Mouse (Mus musculus) forebrain, embryonic 16.5 days (tissue): Measurements from ENCODE around the gene Ccnk. TPM values are rescaled to one million over a fixed set of nuclear protein-coding genes. Genes with fewer than 3 reads are reported as not detected.

Experiments used
- ATAC-seq: fragments of 200-750 bp; cut with Nextera tagmentation; 2 replicates; pipeline ENCODE4 v1.8.0; 2017; ENCODE audit warnings: mild to moderate bottlenecking, moderate library complexity
- H3K27ac ChIP-seq: fragments of 300-500 bp; sonication (generic); 2 replicates; pipeline ENCODE4 v1.5.1; 2014; ENCODE audit warnings: low read length, control low read depth
- H3K27me3 ChIP-seq: fragments of 300-500 bp; sonication (generic); replicated peaks from 2 replicates; pipeline ENCODE4 v1.6.1; 2014; ENCODE audit warnings: low read length; ENCODE audit not compliant: control insufficient read depth, insufficient read depth
- H3K36me3 ChIP-seq: fragments of 300-500 bp; sonication (generic); 2 replicates; pipeline ENCODE4 v1.6.1; 2014; ENCODE audit not compliant: control insufficient read depth, insufficient read depth
- H3K4me1 ChIP-seq: fragments of 300-500 bp; sonication (generic); replicated peaks from 2 replicates; pipeline ENCODE4 v1.6.1; 2014; ENCODE audit warnings: low read length; ENCODE audit not compliant: control insufficient read depth, insufficient read depth
- H3K4me2 ChIP-seq: fragments of 300-500 bp; sonication (generic); 2 replicates; pipeline ENCODE4 v1.6.1; 2014; ENCODE audit warnings: mild to moderate bottlenecking, low read length, control low read depth
- H3K4me3 ChIP-seq: fragments of 300-500 bp; sonication (generic); replicated peaks from 2 replicates; pipeline ENCODE4 v1.5.1; 2014; ENCODE audit warnings: mild to moderate bottlenecking, low read length, control low read depth
- H3K9ac ChIP-seq: fragments of 300-500 bp; sonication (generic); replicated peaks from 2 replicates; pipeline ENCODE4 v1.6.1; 2014; ENCODE audit warnings: low read depth, low read length, control low read depth
- H3K9me3 ChIP-seq: fragments of 300-500 bp; sonication (generic); 2 replicates; pipeline ENCODE4 v1.6.1; 2016; ENCODE audit warnings: low read length; ENCODE audit not compliant: control insufficient read depth
- WGBS: fragments of 180-500 bp; shearing (Covaris S2); extraction: QIAGEN DNeasy Blood & Tissue Kit; methylation state at CpG from one replicate; pipeline ENCODE4 v1.1.7; 2014; 5-methylcytosine and 5-hydroxymethylcytosine counted together
- polyA plus RNA-seq: library from polyadenylated mRNA; unstranded; fragments of >200 nt; fragmentation: Nextera tagmentation; extraction: Ambion mirVana; gene quantifications from 2 replicates; pipeline ENCODE4 v1.2.1, GENCODE M21; 2015

The Ccnk gene
- polyA plus RNA-seq, 1 experiment from 2014 or later: 3.2 TPM

DNA sequence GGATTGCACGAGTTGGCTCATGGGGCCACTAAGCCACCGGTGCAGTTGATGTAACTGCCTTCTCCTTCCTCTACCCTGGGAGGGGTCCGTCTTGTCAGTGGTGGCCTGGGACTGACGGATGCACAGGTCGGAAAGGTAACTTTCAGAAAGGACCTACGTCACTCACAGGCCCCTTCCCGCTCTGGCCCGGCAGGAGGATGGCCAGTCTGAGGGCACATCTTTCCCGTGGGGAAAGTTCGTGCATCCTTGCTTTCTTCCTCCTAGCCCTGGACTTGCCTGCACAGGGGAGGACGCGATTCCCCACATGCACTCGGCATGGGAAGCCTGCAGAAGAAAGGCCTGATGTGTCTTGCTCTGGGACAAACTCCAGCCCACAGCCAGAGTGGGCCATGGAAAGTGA is 46.8 kb downstream of the Ccnk start:
- Histone ChIP-seq H3K9ac (no peak overlapping the region), H3K4me1 (peaks cover 36% of the 10 kb centered on the region)
- WGBS: 77% methylated on average over 13 of the region's 13 CpGs

DNA sequence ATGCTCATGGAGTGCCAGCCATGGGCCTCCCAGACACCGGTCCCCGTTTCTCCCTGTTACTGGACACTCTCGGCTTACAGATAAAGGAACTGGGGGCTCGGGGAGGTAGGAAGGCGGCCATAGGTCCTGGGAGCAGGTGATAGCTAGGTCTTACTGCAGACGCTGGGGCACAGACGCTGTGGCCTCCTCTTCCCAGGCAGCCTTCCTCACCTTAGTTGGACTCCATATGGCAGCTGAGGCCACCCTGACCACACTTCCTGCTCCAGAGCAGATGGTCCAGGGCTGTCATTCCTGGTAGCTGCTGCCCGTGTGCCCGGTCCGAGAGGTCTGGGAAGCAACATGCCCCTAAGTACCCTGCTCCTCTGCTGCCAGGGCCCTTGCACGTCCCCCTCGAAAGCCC is 47.6 kb downstream of the Ccnk start:
- Histone ChIP-seq H3K4me2 (no peak overlapping the region), H3K36me3 (no peaks in the 10 kb centered on the region), H3K9ac (no peak overlapping the region), H3K9me3 (no peaks in the 10 kb centered on the region), H3K4me3 (no peak overlapping the region), H3K27ac (no peak overlapping the region), H3K4me1 (peaks cover 36% of the 10 kb centered on the region), H3K27me3 (no peaks in the 10 kb centered on the region)
- 88% methylated on average over 12 of the region's 12 CpGs for WGBS
- ATAC-seq: no peak

More for the DNA sequence above, 46.8 kb downstream of the Ccnk start:
- H3K27ac ChIP-seq: no peak overlapping the region
- no peaks in the 10 kb centered on the region for H3K27me3 ChIP-seq
- no peaks in the 10 kb centered on the region for H3K36me3 ChIP-seq
- no peaks in the 10 kb centered on the region for H3K9me3 ChIP-seq
- ATAC-seq: no peak
- no peak overlapping the region for H3K4me2 ChIP-seq
- no peak overlapping the region for H3K4me3 ChIP-seq

DNA sequence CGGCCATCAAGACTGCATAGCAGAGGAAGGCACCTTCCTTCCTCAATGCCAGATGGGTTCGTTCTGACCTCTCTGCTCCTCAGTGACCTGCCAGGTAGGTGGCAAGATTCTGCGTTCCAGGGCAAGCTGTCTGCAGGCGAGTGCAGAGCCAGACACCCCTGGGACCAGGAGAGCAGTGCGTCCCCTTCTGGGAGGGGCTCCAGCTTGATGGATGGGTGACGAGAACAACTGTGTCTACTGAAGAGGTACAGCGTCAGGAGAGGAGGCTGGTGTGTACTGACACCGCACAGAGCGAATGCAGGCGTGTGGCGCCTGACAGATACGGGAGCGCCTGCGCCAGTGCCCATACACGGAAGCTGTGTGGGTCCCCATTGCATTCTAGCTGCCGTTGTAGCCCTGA is 48.1 kb downstream of the Ccnk start:
- no peak overlapping the region for H3K9ac ChIP-seq
- H3K4me3 ChIP-seq: no peak overlapping the region
- H3K36me3 ChIP-seq: no peaks in the 10 kb centered on the region
- H3K4me2 ChIP-seq: no peak overlapping the region
- H3K9me3 ChIP-seq: no peaks in the 10 kb centered on the region
- H3K27me3 ChIP-seq: no peaks in the 10 kb centered on the region
- no peak overlapping the region for H3K27ac ChIP-seq
- no peak for ATAC-seq
- 84% methylated on average over 16 of the region's 16 CpGs for WGBS
- peaks cover 40% of the 10 kb centered on the region for H3K4me1 ChIP-seq

DNA sequence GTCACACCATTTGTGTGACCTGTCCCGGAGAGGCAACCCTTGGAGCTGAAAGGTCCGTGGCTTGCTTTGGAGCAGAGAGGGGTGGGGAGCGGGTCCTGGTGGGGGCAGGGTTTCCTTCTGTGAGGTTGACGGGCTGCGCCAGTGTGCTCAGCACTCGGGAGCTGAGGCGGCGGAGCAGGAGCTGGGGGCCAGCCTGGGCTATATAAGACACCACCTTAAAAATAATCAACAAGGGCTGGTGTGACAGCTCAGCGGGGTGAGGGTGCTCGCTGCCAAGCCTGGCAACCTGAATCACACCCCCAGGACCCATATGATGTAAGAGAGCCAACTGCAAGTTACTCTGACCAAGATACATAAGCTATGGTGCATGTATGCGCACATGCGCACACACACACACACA is 50.7 kb downstream of the Ccnk start:
- no peaks in the 10 kb centered on the region for H3K9me3 ChIP-seq
- H3K9ac ChIP-seq: no peak overlapping the region
- H3K4me3 ChIP-seq: no peak overlapping the region
- WGBS: 76% methylated on average over 12 of the region's 12 CpGs
- H3K36me3 ChIP-seq: no peaks in the 10 kb centered on the region
- no peak overlapping the region for H3K27ac ChIP-seq
- H3K27me3 ChIP-seq: no peaks in the 10 kb centered on the region
- no peak for ATAC-seq
- peaks cover 24% of the 10 kb centered on the region for H3K4me1 ChIP-seq
- no peak overlapping the region for H3K4me2 ChIP-seq

DNA sequence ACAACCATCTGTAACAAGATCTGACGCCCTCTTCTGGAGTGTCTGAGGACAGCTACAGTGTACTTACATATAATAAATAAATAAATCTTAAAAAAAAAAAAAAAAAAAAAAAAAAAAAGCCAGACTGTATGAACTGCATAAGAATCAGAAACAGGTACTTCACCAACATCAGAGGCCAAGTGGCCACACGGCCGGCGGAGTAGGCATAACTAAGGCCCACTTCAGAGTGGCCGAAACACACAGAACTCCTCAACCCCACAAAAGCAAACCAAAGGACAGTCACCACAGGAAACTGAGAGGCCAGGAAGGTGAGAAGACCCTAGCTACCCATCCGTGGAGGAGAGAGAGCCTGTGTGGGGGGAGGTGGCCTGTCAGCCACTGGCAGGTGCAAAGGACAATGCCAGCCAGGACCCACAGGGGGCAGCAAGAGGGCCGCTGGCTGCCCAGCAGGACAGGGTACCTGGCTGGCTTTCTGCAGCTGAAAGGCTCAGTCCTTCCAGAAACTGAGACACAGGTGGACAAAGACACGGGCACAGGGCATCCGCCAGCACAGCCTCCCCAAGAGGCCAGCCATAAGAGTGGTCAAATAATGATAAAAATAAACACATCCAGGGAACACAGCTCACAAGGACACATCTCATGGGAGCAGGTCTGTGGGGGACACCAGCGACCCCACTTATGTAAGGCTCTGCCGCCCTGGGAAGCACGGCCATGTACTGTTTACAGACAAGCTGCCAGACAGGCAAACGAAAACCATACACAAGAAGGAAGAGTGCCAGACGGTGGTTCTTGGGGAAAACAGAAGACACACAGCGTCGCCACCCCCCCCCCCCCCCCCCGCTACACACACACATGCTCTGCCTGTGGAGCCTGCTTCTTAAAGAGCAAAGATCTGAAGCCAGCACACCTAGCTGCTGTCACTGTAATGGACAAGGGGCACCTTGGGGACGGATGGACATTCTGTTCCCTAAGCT is 51.7 kb downstream of the Ccnk start:
- 49% methylated on average over 16 of the region's 18 CpGs for WGBS
- ATAC-seq: peak; percentile 49
- peaks cover 24% of the 10 kb centered on the region for H3K4me1 ChIP-seq

DNA sequence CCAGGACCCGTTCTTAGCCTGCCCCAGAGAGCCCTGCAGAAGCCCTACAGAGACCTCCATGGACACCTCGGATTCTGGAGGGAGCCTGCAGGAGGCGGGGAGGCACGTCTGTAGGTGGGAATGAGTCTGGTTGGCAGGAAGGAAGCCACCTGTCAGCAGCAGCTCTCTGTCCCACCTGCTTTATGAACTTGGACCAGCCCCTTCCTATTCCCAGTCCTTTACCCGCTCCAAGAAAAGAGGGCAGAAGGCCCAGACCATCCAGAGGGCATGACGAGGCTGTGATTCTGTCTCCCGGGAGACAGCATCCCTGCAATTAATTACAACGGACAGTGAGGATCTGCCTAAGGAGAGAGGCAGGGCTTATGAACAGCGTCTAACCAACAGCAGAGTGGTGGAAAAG is 52.5 kb downstream of the Ccnk start:
- Histone ChIP-seq H3K4me2 (no peak overlapping the region), H3K9me3 (no peaks in the 10 kb centered on the region), H3K27ac (peak overlapping the region; percentile 57), H3K4me1 (peaks cover 30% of the 10 kb centered on the region), H3K4me3 (no peak overlapping the region), H3K9ac (no peak overlapping the region), H3K36me3 (no peaks in the 10 kb centered on the region), H3K27me3 (no peaks in the 10 kb centered on the region)
- peak; percentile 13 for ATAC-seq
- 17% methylated on average over 9 of the region's 9 CpGs for WGBS

More for the DNA sequence above, 51.7 kb downstream of the Ccnk start:
- no peaks in the 10 kb centered on the region for H3K27me3 ChIP-seq
- H3K4me3 ChIP-seq: no peak overlapping the region
- H3K27ac ChIP-seq: peak overlapping the region; percentile 32; the same call in 1 of the 2 replicates
- no peaks in the 10 kb centered on the region for H3K9me3 ChIP-seq
- H3K36me3 ChIP-seq: no peaks in the 10 kb centered on the region
- no peak overlapping the region for H3K9ac ChIP-seq
- H3K4me2 ChIP-seq: no peak overlapping the region

DNA sequence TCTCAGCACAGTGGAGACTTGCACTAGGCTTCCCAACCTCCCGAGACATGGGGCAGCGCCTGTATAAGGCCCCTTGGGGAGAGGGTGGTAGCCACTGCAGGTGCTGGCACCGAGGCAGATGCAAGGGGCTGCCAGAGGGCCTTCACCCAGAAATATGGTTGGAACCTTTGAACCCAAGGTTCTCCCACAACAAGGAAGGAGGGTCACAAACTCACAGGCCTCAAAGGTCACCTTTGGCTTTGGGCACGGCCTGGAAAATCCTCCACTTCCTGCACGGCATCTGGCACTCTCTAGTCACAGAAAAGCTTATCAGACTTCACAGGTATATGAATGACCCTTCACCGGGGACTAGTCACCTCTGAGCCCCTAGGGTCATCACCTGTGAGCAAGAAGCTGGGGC is 54.4 kb downstream of the Ccnk start:
- Histone ChIP-seq H3K27me3 (no peaks in the 10 kb centered on the region), H3K4me3 (no peak overlapping the region), H3K4me2 (no peak overlapping the region), H3K4me1 (peaks cover 44% of the 10 kb centered on the region), H3K9me3 (no peaks in the 10 kb centered on the region), H3K9ac (no peak overlapping the region), H3K36me3 (no peaks in the 10 kb centered on the region), H3K27ac (no peak overlapping the region)
- ATAC-seq: no peak
- 95% methylated on average over 6 of the region's 6 CpGs for WGBS

DNA sequence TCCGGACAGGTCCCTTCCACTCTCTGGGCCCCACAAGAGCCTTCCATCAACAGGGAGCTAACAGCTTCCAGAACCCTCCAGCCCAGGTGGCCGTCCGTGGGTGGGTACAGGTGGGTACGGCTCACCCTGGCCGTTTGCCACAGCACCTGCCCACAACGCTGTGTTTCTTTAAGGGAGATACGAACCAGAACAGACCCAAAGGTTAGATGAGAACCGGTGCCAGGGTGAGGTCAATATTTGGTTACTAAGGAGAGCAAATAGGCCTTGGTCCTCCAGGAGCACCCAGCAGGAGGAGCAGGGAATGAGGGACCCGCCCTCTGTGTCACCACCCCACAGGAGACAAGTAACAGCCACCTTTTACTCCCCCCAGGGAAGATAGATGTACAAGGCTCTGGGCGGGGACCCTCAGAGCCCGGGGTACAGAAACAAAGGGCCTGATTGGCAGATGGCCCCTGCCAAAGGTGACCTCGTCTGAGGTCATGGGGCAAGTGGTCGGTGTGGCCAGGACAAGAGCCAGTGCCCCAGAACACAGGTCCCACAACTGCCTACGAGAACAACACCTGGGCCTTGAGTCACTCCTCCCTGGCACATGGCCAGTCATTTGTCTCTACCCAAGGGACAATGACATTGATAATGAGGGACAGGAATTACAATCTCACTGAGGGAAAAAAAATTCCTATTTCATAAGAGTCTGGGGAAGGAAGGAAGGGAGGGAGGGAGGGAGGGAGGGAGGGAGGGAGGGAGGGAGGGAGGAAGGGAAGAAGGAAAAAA is 55.6 kb downstream of the Ccnk start:
- no peak for ATAC-seq
- H3K4me3 ChIP-seq: no peak overlapping the region

DNA sequence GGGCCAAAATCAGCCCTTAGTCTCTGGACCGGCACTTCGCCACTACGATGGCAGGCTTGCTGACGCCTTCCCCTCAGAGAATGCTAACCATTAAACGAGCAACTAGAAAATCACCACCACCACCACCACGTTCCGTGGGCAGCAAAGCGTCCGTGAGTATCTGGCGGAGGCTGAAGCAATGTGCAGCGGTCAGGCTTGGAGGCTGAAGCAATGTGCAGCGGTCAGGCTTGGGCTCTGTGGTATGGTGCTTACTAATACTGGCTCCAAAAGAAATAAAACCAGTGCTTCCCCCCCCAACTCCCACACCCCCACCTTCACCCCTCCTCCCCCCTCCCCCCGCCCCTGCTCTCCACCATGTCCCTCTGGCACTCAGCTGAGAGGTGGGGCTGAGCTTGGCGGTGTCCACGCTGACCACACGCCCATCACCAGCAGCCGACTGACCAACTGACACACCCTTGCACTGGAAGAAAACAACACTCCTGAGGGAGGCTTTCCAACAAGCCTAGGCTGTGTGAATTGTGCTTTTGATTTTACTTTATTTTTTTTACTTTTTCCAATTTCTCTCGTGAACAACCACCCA is 56.7 kb downstream of the Ccnk start:
- peaks cover 64% of the 10 kb centered on the region for H3K4me1 ChIP-seq
- 57% methylated on average over 18 of the region's 18 CpGs for WGBS
- H3K4me3 ChIP-seq: no peak overlapping the region
- no peak overlapping the region for H3K9ac ChIP-seq
- no peak for ATAC-seq
- no peak overlapping the region for H3K27ac ChIP-seq
- H3K9me3 ChIP-seq: no peaks in the 10 kb centered on the region
- H3K36me3 ChIP-seq: no peaks in the 10 kb centered on the region
- no peaks in the 10 kb centered on the region for H3K27me3 ChIP-seq
- H3K4me2 ChIP-seq: no peak overlapping the region

More for the DNA sequence above, 55.6 kb downstream of the Ccnk start:
- H3K27ac ChIP-seq: no peak overlapping the region
- H3K27me3 ChIP-seq: no peaks in the 10 kb centered on the region
- WGBS: 75% methylated on average over 14 of the region's 14 CpGs
- H3K4me1 ChIP-seq: peaks cover 56% of the 10 kb centered on the region
- H3K36me3 ChIP-seq: no peaks in the 10 kb centered on the region
- no peaks in the 10 kb centered on the region for H3K9me3 ChIP-seq
- no peak overlapping the region for H3K9ac ChIP-seq
- no peak overlapping the region for H3K4me2 ChIP-seq
